Mouse (Mus musculus) intestine, embryonic 16.5 days (tissue): ENCODE measurements at regions not wholly inside any gene's neighbourhood (a gene's known extent, or its start where the extent isn't known, plus 50 kb on each side); places are given as distances from the start of the nearest gene placed in this dataset.

ENCODE experiments used
- ATAC-seq: fragments of 200-750 bp; cut with Nextera tagmentation; 2 replicates; pipeline ENCODE4 v1.8.0; 2017; ENCODE audit warnings: moderate TSS enrichment, moderate library complexity
- H3K27ac ChIP-seq: fragments of 300-500 bp; sonication (generic); 2 replicates; pipeline ENCODE4 v1.5.1; 2014; ENCODE audit warnings: mild to moderate bottlenecking, low read length
- H3K27me3 ChIP-seq: fragments of 300-500 bp; sonication (generic); replicated peaks from 2 replicates; pipeline ENCODE4 v1.6.1; 2014; ENCODE audit warnings: low read length, control low read depth, mixed read lengths; ENCODE audit not compliant: control insufficient read depth, insufficient read depth
- H3K36me3 ChIP-seq: fragments of 300-500 bp; sonication (generic); 2 replicates; pipeline ENCODE4 v1.6.1; 2014; ENCODE audit warnings: low read length, control low read depth; ENCODE audit not compliant: control insufficient read depth, insufficient read depth
- H3K4me1 ChIP-seq: fragments of 300-500 bp; sonication (generic); 2 replicates; pipeline ENCODE4 v1.6.1; 2014; ENCODE audit warnings: low read length, control low read depth, mixed read lengths; ENCODE audit not compliant: control insufficient read depth, insufficient read depth
- H3K4me2 ChIP-seq: fragments of 300-500 bp; sonication (generic); 2 replicates; pipeline ENCODE4 v1.6.1; 2014; ENCODE audit warnings: low read depth, low read length, control low read depth
- H3K4me3 ChIP-seq: fragments of 300-500 bp; sonication (generic); 2 replicates; pipeline ENCODE4 v1.5.1; 2014; ENCODE audit warnings: mild to moderate bottlenecking, low read length
- H3K9ac ChIP-seq: fragments of 300-500 bp; sonication (generic); 2 replicates; pipeline ENCODE4 v1.6.1; 2014; ENCODE audit warnings: low read depth, low read length
- H3K9me3 ChIP-seq: fragments of 300-500 bp; sonication (generic); 2 replicates; pipeline ENCODE4 v1.6.1; 2016; ENCODE audit warnings: low read length, control low read depth; ENCODE audit not compliant: control insufficient read depth
- WGBS: fragments of 180-500 bp; shearing (Covaris S2); extraction: QIAGEN DNeasy Blood & Tissue Kit; methylation state at CpG from one replicate; pipeline ENCODE4 v1.1.7; 2014; 5-methylcytosine and 5-hydroxymethylcytosine counted together

- no peak overlapping the region for H3K27ac ChIP-seq
- H3K27me3 ChIP-seq: no peaks in the 10 kb centered on the region
- H3K9ac ChIP-seq: no peak overlapping the region
- no peak overlapping the region for H3K4me3 ChIP-seq
- no peak for ATAC-seq
- no peak overlapping the region for H3K4me2 ChIP-seq
- whole genome bisulfite sequencing: 80% methylated on average over 3 of the region's 3 CpGs
- H3K4me1 ChIP-seq: no peaks in the 10 kb centered on the region
- no peaks in the 10 kb centered on the region for H3K36me3 ChIP-seq
- H3K9me3 ChIP-seq: no peaks in the 10 kb centered on the region
Measured at GRCm38 (mm10) chr16:58072441-58072840, 317.9 kb upstream of the Col8a1 start.

GRCm38 (mm10) chr16:58100351-58100750 lies 307.9 kb upstream of the Dcbld2 start:
- H3K27ac ChIP-seq: no peak overlapping the region
- no peaks in the 10 kb centered on the region for H3K4me1 ChIP-seq
- H3K9ac ChIP-seq: no peak overlapping the region
- 72% methylated on average over 4 of the region's 4 CpGs for WGBS
- no peak overlapping the region for H3K4me2 ChIP-seq
- no peak overlapping the region for H3K4me3 ChIP-seq
- ATAC-seq: no peak
- H3K36me3 ChIP-seq: no peaks in the 10 kb centered on the region
- H3K27me3 ChIP-seq: no peaks in the 10 kb centered on the region
- H3K9me3 ChIP-seq: no peaks in the 10 kb centered on the region

GRCm38 (mm10) chr16:58110452-58110851 lies 297.8 kb upstream of the Dcbld2 start:
- Histone ChIP-seq H3K4me2 (no peak overlapping the region), H3K9me3 (no peaks in the 10 kb centered on the region), H3K27me3 (no peaks in the 10 kb centered on the region), H3K4me1 (no peaks in the 10 kb centered on the region), H3K9ac (no peak overlapping the region), H3K36me3 (no peaks in the 10 kb centered on the region), H3K27ac (no peak overlapping the region), H3K4me3 (no peak overlapping the region)
- no peak for ATAC-seq
- WGBS: 83% methylated on average over 1 of the region's 1 CpGs

- no peak overlapping the region for H3K4me3 ChIP-seq
- no peaks in the 10 kb centered on the region for H3K4me1 ChIP-seq
- H3K27me3 ChIP-seq: no peaks in the 10 kb centered on the region
- no peak overlapping the region for H3K4me2 ChIP-seq
- no peaks in the 10 kb centered on the region for H3K36me3 ChIP-seq
- no peak overlapping the region for H3K27ac ChIP-seq
- WGBS: 64% methylated on average over 1 of the region's 1 CpGs
- H3K9ac ChIP-seq: no peak overlapping the region
- ATAC-seq: no peak
- H3K9me3 ChIP-seq: no peaks in the 10 kb centered on the region
Measured at GRCm38 (mm10) chr16:58126086-58126485, 282.2 kb upstream of the Dcbld2 start.

GRCm38 (mm10) chr16:58136144-58136905 lies 271.9 kb upstream of the Dcbld2 start:
- no peak overlapping the region for H3K4me3 ChIP-seq
- no peak for ATAC-seq
- no peaks in the 10 kb centered on the region for H3K36me3 ChIP-seq
- no peaks in the 10 kb centered on the region for H3K4me1 ChIP-seq
- 81% methylated on average over 12 of the region's 12 CpGs for WGBS
- H3K9ac ChIP-seq: no peak overlapping the region
- no peak overlapping the region for H3K27ac ChIP-seq
- H3K4me2 ChIP-seq: no peak overlapping the region
- no peaks in the 10 kb centered on the region for H3K9me3 ChIP-seq
- H3K27me3 ChIP-seq: no peaks in the 10 kb centered on the region

GRCm38 (mm10) chr16:58136979-58137378 lies 271.3 kb upstream of the Dcbld2 start:
- H3K9me3 ChIP-seq: no peaks in the 10 kb centered on the region
- no peaks in the 10 kb centered on the region for H3K4me1 ChIP-seq
- no peak for ATAC-seq
- H3K27me3 ChIP-seq: no peaks in the 10 kb centered on the region
- H3K27ac ChIP-seq: no peak overlapping the region
- WGBS: 72% methylated on average over 7 of the region's 7 CpGs
- H3K4me2 ChIP-seq: no peak overlapping the region
- H3K9ac ChIP-seq: no peak overlapping the region
- no peaks in the 10 kb centered on the region for H3K36me3 ChIP-seq
- H3K4me3 ChIP-seq: no peak overlapping the region

GRCm38 (mm10) chr16:58137728-58138279 lies 270.4 kb upstream of the Dcbld2 start:
- Histone ChIP-seq H3K27me3 (no peaks in the 10 kb centered on the region), H3K27ac (no peak overlapping the region), H3K4me3 (no peak overlapping the region), H3K9me3 (no peaks in the 10 kb centered on the region), H3K4me1 (no peaks in the 10 kb centered on the region), H3K4me2 (no peak overlapping the region), H3K36me3 (no peaks in the 10 kb centered on the region), H3K9ac (no peak overlapping the region)
- WGBS: 63% methylated on average over 4 of the region's 4 CpGs
- no peak for ATAC-seq

- no peaks in the 10 kb centered on the region for H3K9me3 ChIP-seq
- no peak overlapping the region for H3K9ac ChIP-seq
- no peaks in the 10 kb centered on the region for H3K36me3 ChIP-seq
- H3K27ac ChIP-seq: no peak overlapping the region
- ATAC-seq: no peak
- no peak overlapping the region for H3K4me2 ChIP-seq
- no peaks in the 10 kb centered on the region for H3K4me1 ChIP-seq
- H3K27me3 ChIP-seq: no peaks in the 10 kb centered on the region
- H3K4me3 ChIP-seq: no peak overlapping the region
- WGBS: 49% methylated on average over 6 of the region's 6 CpGs
Measured at GRCm38 (mm10) chr16:58146479-58146878, 261.8 kb upstream of the Dcbld2 start.

- Histone ChIP-seq H3K4me3 (no peak overlapping the region), H3K4me2 (no peak overlapping the region), H3K36me3 (no peaks in the 10 kb centered on the region), H3K9me3 (no peaks in the 10 kb centered on the region), H3K4me1 (no peaks in the 10 kb centered on the region), H3K9ac (no peak overlapping the region), H3K27ac (no peak overlapping the region), H3K27me3 (no peaks in the 10 kb centered on the region)
- WGBS: 47% methylated on average over 4 of the region's 4 CpGs
- ATAC-seq: no peak
Measured at GRCm38 (mm10) chr16:58155538-58155937, 252.7 kb upstream of the Dcbld2 start.
